Mouse (Mus musculus): ENCODE results near the gene Cat. TPM values are rescaled to one million over a fixed set of nuclear protein-coding genes. Genes with fewer than 3 reads are reported as not detected.

The Cat gene
- polyA plus RNA-seq, 1 experiment from 2014 or later = 101 TPM

GRCm38 (mm10) chr2:103450267-103450666 is 34.7 kb downstream of the Cat start:
- DNase-seq (ENCODE audit: low spot score) = no peak
- H3K4me3 ChIP-seq = no peak overlapping the region
- H3K27ac ChIP-seq = no peak overlapping the region
- peaks cover 5% of the 10 kb centered on the region; the same call in 1 of the 2 replicates for H3K4me1 ChIP-seq (replicated peaks)
- no peaks in the 10 kb centered on the region for H3K9me3 ChIP-seq
- peaks cover 29% of the 10 kb centered on the region for H3K36me3 ChIP-seq
- H3K27me3 ChIP-seq (ENCODE audit: insufficient read depth, poor library complexity, severe bottlenecking) = no peaks in the 10 kb centered on the region
- WGBS = 93% methylated on average over 8 of the region's 8 CpGs

- H3K9me3 ChIP-seq = no peaks in the 10 kb centered on the region
- H3K4me3 ChIP-seq = no peak overlapping the region
- no peak for DNase-seq (ENCODE audit: low spot score)
- no peaks in the 10 kb centered on the region for H3K27me3 ChIP-seq (ENCODE audit: insufficient read depth, poor library complexity, severe bottlenecking)
- H3K27ac ChIP-seq = no peak overlapping the region
- WGBS = 89% methylated on average over 7 of the region's 7 CpGs
- peaks cover 7% of the 10 kb centered on the region; the same call in 1 of the 2 replicates for H3K4me1 ChIP-seq (replicated peaks)
- H3K36me3 ChIP-seq = peaks cover 25% of the 10 kb centered on the region
These were observed 35.1 kb downstream of the Cat start for GRCm38 (mm10) chr2:103449813-103450212.

- Histone ChIP-seq H3K36me3 (peaks cover 17% of the 10 kb centered on the region), H3K9me3 (no peaks in the 10 kb centered on the region), H3K27ac (no peak overlapping the region), H3K27me3 (ENCODE audit: insufficient read depth, poor library complexity, severe bottlenecking) (no peaks in the 10 kb centered on the region), H3K4me3 (no peak overlapping the region), H3K4me1 (replicated peaks) (peaks cover 8% of the 10 kb centered on the region; the same call in 1 of the 2 replicates)
- WGBS = 62% methylated on average over 14 of the region's 14 CpGs
- no peak for DNase-seq (ENCODE audit: low spot score)
These were observed 35.9 kb downstream of the Cat start for GRCm38 (mm10) chr2:103448947-103449560.

GRCm38 (mm10) chr2:103446326-103446725 is 38.6 kb downstream of the Cat start:
- H3K27ac ChIP-seq = no peak overlapping the region
- H3K4me3 ChIP-seq = no peak overlapping the region
- no peaks in the 10 kb centered on the region for H3K36me3 ChIP-seq
- H3K4me1 ChIP-seq (replicated peaks) = peaks cover 8% of the 10 kb centered on the region; the same call in 1 of the 2 replicates
- no peak for DNase-seq (ENCODE audit: low spot score)
- H3K27me3 ChIP-seq (ENCODE audit: insufficient read depth, poor library complexity, severe bottlenecking) = no peaks in the 10 kb centered on the region
- no peaks in the 10 kb centered on the region for H3K9me3 ChIP-seq
- 91% methylated on average over 6 of the region's 6 CpGs for WGBS

- peak; percentile 48 for DNase-seq (ENCODE audit: low spot score)
These were observed 39.2 kb downstream of the Cat start for GRCm38 (mm10) chr2:103445776-103446175.

GRCm38 (mm10) chr2:103439710-103440109 is 45.2 kb downstream of the Cat start:
- Histone ChIP-seq H3K4me1 (replicated peaks) (peaks cover 20% of the 10 kb centered on the region), H3K9me3 (no peaks in the 10 kb centered on the region), H3K36me3 (no peaks in the 10 kb centered on the region), H3K27ac (peak overlapping the region; percentile 76), H3K4me3 (peak overlapping the region; percentile 39), H3K27me3 (ENCODE audit: insufficient read depth, poor library complexity, severe bottlenecking) (peaks cover 4% of the 10 kb centered on the region; the same call in 1 of the 2 replicates)
- 3% methylated on average over 12 of the region's 12 CpGs for WGBS
- DNase-seq (ENCODE audit: low spot score) = peak; percentile 85

More at GRCm38 (mm10) chr2:103445776-103446175, 39.2 kb downstream of the Cat start:
- Histone ChIP-seq H3K27ac (no peak overlapping the region), H3K27me3 (ENCODE audit: insufficient read depth, poor library complexity, severe bottlenecking) (no peaks in the 10 kb centered on the region), H3K4me1 (replicated peaks) (peaks cover 8% of the 10 kb centered on the region; the same call in 1 of the 2 replicates), H3K9me3 (no peaks in the 10 kb centered on the region), H3K4me3 (no peak overlapping the region), H3K36me3 (no peaks in the 10 kb centered on the region)
- WGBS = 65% methylated on average over 6 of the region's 6 CpGs

- Histone ChIP-seq H3K4me1 (replicated peaks) (peaks cover 20% of the 10 kb centered on the region), H3K27me3 (ENCODE audit: insufficient read depth, poor library complexity, severe bottlenecking) (peaks cover 4% of the 10 kb centered on the region; the same call in 1 of the 2 replicates), H3K27ac (no peak overlapping the region), H3K36me3 (no peaks in the 10 kb centered on the region), H3K4me3 (no peak overlapping the region), H3K9me3 (no peaks in the 10 kb centered on the region)
- 89% methylated on average over 11 of the region's 11 CpGs for WGBS
- DNase-seq (ENCODE audit: low spot score) = no peak
These were observed 45.8 kb downstream of the Cat start for GRCm38 (mm10) chr2:103439071-103439622.

GRCm38 (mm10) chr2:103436534-103436933 is 48.4 kb downstream of the Cat start:
- Histone ChIP-seq H3K4me3 (no peak overlapping the region), H3K4me1 (replicated peaks) (peaks cover 20% of the 10 kb centered on the region), H3K27me3 (ENCODE audit: insufficient read depth, poor library complexity, severe bottlenecking) (peaks cover 4% of the 10 kb centered on the region; the same call in 1 of the 2 replicates), H3K27ac (no peak overlapping the region), H3K36me3 (no peaks in the 10 kb centered on the region), H3K9me3 (no peaks in the 10 kb centered on the region)
- DNase-seq (ENCODE audit: low spot score) = no peak
- 81% methylated on average over 5 of the region's 5 CpGs for WGBS

- no peaks in the 10 kb centered on the region for H3K9me3 ChIP-seq
- no peak overlapping the region for H3K4me3 ChIP-seq
- no peak overlapping the region for H3K27ac ChIP-seq
- WGBS = 84% methylated on average over 2 of the region's 2 CpGs
- no peaks in the 10 kb centered on the region for H3K27me3 ChIP-seq (ENCODE audit: insufficient read depth, poor library complexity, severe bottlenecking)
- H3K4me1 ChIP-seq (replicated peaks) = peaks cover 19% of the 10 kb centered on the region
- DNase-seq (ENCODE audit: low spot score) = no peak
- H3K36me3 ChIP-seq = no peaks in the 10 kb centered on the region
These were observed 49.9 kb downstream of the Cat start for GRCm38 (mm10) chr2:103435110-103435509.

- DNase-seq (ENCODE audit: low spot score) = no peak
- no peaks in the 10 kb centered on the region for H3K27me3 ChIP-seq (ENCODE audit: insufficient read depth, poor library complexity, severe bottlenecking)
- no peak overlapping the region for H3K4me3 ChIP-seq
- no peaks in the 10 kb centered on the region for H3K9me3 ChIP-seq
- H3K27ac ChIP-seq = no peak overlapping the region
- peaks cover 11% of the 10 kb centered on the region for H3K4me1 ChIP-seq (replicated peaks)
- no peaks in the 10 kb centered on the region for H3K36me3 ChIP-seq
- WGBS = 74% methylated on average over 8 of the region's 8 CpGs
These were observed 52.2 kb downstream of the Cat start for GRCm38 (mm10) chr2:103432695-103433275.

GRCm38 (mm10) chr2:103430712-103431111 is 54.2 kb downstream of the Cat start:
- Histone ChIP-seq H3K36me3 (no peaks in the 10 kb centered on the region), H3K27ac (no peak overlapping the region), H3K9me3 (no peaks in the 10 kb centered on the region), H3K4me1 (replicated peaks) (no peaks in the 10 kb centered on the region), H3K27me3 (ENCODE audit: insufficient read depth, poor library complexity, severe bottlenecking) (no peaks in the 10 kb centered on the region), H3K4me3 (no peak overlapping the region)
- DNase-seq (ENCODE audit: low spot score) = no peak
- WGBS = 53% methylated on average over 1 of the region's 1 CpGs

- Histone ChIP-seq H3K27ac (no peak overlapping the region), H3K36me3 (no peaks in the 10 kb centered on the region), H3K27me3 (ENCODE audit: insufficient read depth, poor library complexity, severe bottlenecking) (no peaks in the 10 kb centered on the region), H3K4me3 (no peak overlapping the region), H3K9me3 (no peaks in the 10 kb centered on the region), H3K4me1 (replicated peaks) (peaks cover 8% of the 10 kb centered on the region; the same call in 1 of the 2 replicates)
- WGBS = 87% methylated on average over 3 of the region's 3 CpGs
- no peak for DNase-seq (ENCODE audit: low spot score)
These were observed 56.6 kb downstream of the Cat start for GRCm38 (mm10) chr2:103428356-103428755.

GRCm38 (mm10) chr2:103425456-103426063 is 59.4 kb downstream of the Cat start:
- H3K27me3 ChIP-seq (ENCODE audit: insufficient read depth, poor library complexity, severe bottlenecking) = no peaks in the 10 kb centered on the region
- DNase-seq (ENCODE audit: low spot score) = no peak
- no peaks in the 10 kb centered on the region for H3K36me3 ChIP-seq
- no peaks in the 10 kb centered on the region for H3K9me3 ChIP-seq
- H3K27ac ChIP-seq = no peak overlapping the region
- H3K4me1 ChIP-seq (replicated peaks) = peaks cover 8% of the 10 kb centered on the region; the same call in 1 of the 2 replicates
- no peak overlapping the region for H3K4me3 ChIP-seq
- WGBS = 85% methylated on average over 11 of the region's 11 CpGs
